Mouse (Mus musculus): ENCODE measurements around the gene Ubald2. TPM values are rescaled to one million over a fixed set of nuclear protein-coding genes. Genes with fewer than 3 reads are reported as not detected.

Gene Ubald2
- polyA plus RNA-seq, 1 experiment from 2014 or later: 50.7 TPM

- Histone ChIP-seq H3K4me1 (replicated peaks) (peaks cover 4% of the 10 kb centered on the region; the same call in 1 of the 2 replicates), H3K27me3 (replicated peaks) (no peaks in the 10 kb centered on the region), H3K4me3 (replicated peaks) (no peak overlapping the region), H3K27ac (peak overlapping the region; percentile 90), H3K9ac (peak overlapping the region; percentile 15; the same call in 1 of the 2 replicates), H3K4me2 (replicated peaks) (peak overlapping the region; percentile 46; the same call in 1 of the 2 replicates), H3K9me3 (no peaks in the 10 kb centered on the region), H3K36me3 (no peaks in the 10 kb centered on the region)
- WGBS: 66% methylated on average over 9 of the region's 9 CpGs
- ATAC-seq: no peak
Measured at GRCm38 (mm10) chr11:116429862-116430613, 3.9 kb upstream of the Ubald2 start.

DNA sequence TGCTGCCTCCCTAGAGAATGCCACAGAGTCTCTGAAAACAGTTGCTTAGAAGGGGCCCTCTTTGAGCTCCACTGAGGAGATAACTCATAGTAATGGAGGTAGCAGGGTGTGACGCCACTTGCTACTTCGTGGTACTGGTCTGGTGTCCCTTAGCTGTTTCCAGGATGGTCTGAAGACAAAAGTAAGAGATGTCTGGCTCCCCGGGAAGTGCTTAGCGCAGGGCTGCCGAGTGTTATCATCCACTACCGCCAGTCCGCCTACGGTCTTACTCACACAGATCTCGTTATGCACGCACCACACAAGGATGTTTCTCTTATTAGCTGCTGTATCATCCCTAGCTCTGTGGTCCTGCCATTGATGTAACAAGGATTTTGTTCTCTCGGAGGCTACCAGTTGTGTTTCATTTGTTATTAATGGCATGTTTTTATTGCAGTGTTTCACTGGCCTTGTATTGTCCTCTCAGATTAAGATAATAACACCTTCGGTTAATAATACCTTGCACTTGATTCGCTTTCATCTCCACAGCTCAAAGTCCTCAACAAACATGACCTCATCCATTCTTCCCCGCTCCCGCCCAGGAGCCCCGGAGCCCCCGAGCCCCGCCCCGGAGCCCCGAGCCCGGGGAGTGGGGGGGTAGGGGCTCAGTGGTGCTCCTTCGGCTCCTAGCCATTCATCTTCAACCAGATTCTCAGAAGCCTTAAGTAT is 3.0 kb upstream of the Ubald2 start:
- H3K27me3 ChIP-seq (replicated peaks): no peaks in the 10 kb centered on the region
- no peaks in the 10 kb centered on the region for H3K9me3 ChIP-seq
- H3K9ac ChIP-seq: no peak overlapping the region
- H3K4me2 ChIP-seq (replicated peaks): peak overlapping the region; percentile 46
- peaks cover 8% of the 10 kb centered on the region for H3K4me1 ChIP-seq (replicated peaks)
- 27% methylated on average over 22 of the region's 22 CpGs for WGBS
- peak; percentile 9 for ATAC-seq
- 0 out of 2 replicates have a peak, but pooled peaks cover 2% of the 10 kb centered on the region for H3K36me3 ChIP-seq
- H3K27ac ChIP-seq: peak overlapping the region; percentile 90
- no peak overlapping the region for H3K4me3 ChIP-seq (replicated peaks)

- H3K9ac ChIP-seq: no peak overlapping the region
- H3K27me3 ChIP-seq (replicated peaks): no peaks in the 10 kb centered on the region
- peak overlapping the region; percentile 46 for H3K4me2 ChIP-seq (replicated peaks)
- H3K4me1 ChIP-seq (replicated peaks): peaks cover 14% of the 10 kb centered on the region
- H3K27ac ChIP-seq: peak overlapping the region; percentile 90
- no peaks in the 10 kb centered on the region for H3K9me3 ChIP-seq
- peak; percentile 48 for ATAC-seq
- 43% methylated on average over 11 of the region's 11 CpGs for WGBS
- peak overlapping the region; percentile 2; the same call in 1 of the 2 replicates for H3K4me3 ChIP-seq (replicated peaks)
- H3K36me3 ChIP-seq: 0 out of 2 replicates have a peak, but pooled peaks cover 5% of the 10 kb centered on the region
Measured at GRCm38 (mm10) chr11:116431428-116432077, 2.3 kb upstream of the Ubald2 start.

DNA sequence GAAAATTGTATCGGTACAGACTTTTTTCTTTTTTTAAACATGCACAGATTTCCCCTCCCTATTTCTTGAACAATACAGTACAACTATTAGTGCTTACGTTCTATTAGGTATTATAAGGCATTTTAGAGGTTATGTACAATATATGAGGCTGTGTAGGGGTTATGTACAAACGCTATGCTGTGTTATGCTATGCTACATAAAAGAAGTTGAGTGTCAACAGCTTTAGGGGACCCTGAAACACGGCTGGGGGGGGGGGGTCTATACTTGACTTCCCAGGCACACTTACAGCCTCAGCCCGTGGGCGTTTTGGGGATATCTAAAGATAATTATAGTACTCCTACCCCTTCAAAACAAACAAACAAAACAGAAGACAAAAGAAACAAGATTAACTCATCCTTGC is 1.8 kb upstream of the Ubald2 start:
- whole genome bisulfite sequencing: 54% methylated on average over 6 of the region's 6 CpGs
- Histone ChIP-seq H3K9me3 (no peaks in the 10 kb centered on the region), H3K4me3 (replicated peaks) (no peak overlapping the region), H3K4me2 (replicated peaks) (peak overlapping the region; percentile 46), H3K4me1 (replicated peaks) (peaks cover 20% of the 10 kb centered on the region), H3K9ac (no peak overlapping the region), H3K36me3 (peaks cover 10% of the 10 kb centered on the region), H3K27me3 (replicated peaks) (no peaks in the 10 kb centered on the region), H3K27ac (peak overlapping the region; percentile 90)
- ATAC-seq: no peak

DNA sequence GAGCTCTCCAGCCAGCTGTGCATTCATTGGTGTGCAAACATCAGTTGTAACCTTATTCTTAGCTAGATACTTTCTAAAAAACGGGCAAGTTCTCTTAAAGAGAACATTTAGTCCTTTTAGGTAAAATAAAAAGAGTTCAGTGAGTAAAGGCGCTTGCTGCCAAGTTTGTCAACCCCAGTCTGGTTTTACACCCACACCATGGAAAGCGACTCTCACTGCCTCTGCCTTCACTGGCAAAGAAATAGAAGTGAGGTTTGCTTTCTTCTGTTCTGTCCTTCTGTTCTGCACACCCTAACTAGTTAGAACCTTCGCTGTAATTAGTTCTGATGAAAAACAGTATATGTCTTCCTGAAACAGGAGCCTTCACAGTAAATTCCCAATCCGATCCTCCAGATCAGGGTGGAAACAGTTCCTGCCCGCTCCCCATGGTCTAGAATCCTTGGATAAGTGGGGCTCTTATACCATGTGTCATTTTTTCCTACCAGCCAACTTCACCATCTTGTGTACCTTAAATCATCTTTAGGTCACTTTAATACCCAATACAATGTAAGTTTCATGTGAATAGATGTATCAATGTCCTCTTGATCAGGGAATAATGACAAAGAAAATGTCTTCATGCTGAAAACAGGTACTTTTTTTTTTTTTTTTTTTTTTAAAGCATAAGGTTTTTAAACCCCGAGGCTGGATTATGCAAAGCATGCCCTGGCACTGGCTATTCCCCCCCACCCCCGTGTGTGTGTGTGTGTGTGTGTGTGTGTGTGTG is 1.1 kb upstream of the Ubald2 start:
- H3K4me1 ChIP-seq (replicated peaks): peaks cover 24% of the 10 kb centered on the region
- H3K4me3 ChIP-seq (replicated peaks): no peak overlapping the region
- no peaks in the 10 kb centered on the region for H3K27me3 ChIP-seq (replicated peaks)
- H3K9ac ChIP-seq: no peak overlapping the region
- peaks cover 16% of the 10 kb centered on the region for H3K36me3 ChIP-seq
- H3K9me3 ChIP-seq: no peaks in the 10 kb centered on the region
- H3K27ac ChIP-seq: peak overlapping the region; percentile 90
- no peak for ATAC-seq
- 66% methylated on average over 8 of the region's 8 CpGs for WGBS
- no peak overlapping the region for H3K4me2 ChIP-seq (replicated peaks)

GRCm38 (mm10) chr11:116434287-116434966 is 533 bp downstream of the Ubald2 start:
- Histone ChIP-seq H3K4me2 (replicated peaks) (peak overlapping the region; percentile 71), H3K9me3 (no peaks in the 10 kb centered on the region), H3K36me3 (peaks cover 20% of the 10 kb centered on the region), H3K27ac (peak overlapping the region; percentile 94), H3K4me3 (replicated peaks) (peak overlapping the region; percentile 73), H3K9ac (peak overlapping the region; percentile 88), H3K27me3 (replicated peaks) (no peaks in the 10 kb centered on the region), H3K4me1 (replicated peaks) (peaks cover 27% of the 10 kb centered on the region)
- 0 out of 2 replicates have a peak, but pooled peaks have one; percentile 1 for ATAC-seq
- under 1% methylated on average over 41 of the region's 67 CpGs for WGBS

DNA sequence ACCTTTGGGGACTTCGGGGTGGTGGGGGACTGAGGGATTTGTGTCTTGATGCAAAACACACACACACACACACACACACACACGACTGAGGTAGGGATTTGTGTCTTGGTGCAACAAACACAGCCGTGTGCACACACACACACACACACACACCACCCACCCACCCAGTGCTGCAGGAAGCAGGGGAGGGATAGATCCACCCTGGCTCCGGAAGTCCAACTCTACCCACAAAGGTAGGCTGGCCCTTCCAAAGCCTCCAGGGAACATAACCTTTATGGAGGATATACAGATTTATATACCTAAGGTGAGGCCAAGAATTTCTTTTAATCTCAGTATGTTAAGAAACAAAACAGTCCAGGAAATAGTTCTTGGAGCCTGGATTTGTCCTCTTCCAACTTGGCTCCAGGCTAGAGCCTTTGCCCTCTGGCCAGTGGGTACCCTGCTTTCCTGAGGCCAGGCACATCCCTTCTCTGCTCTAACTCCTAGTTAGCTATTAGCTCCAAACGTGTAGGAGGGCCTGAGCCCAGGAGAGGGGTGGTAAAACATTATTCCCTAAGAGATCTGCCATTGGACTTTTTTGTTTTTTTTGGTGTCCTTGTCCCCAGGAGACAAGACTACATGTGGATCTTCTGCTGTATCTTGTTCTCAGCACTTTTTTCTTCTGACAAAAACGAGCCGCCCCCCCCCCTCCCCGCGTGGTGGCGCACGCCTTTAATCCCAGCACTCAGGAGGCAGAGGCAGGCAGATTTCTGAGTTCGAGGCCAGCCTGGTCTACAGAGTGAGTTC is 1.3 kb downstream of the Ubald2 start:
- peaks cover 32% of the 10 kb centered on the region for H3K4me1 ChIP-seq (replicated peaks)

DNA sequence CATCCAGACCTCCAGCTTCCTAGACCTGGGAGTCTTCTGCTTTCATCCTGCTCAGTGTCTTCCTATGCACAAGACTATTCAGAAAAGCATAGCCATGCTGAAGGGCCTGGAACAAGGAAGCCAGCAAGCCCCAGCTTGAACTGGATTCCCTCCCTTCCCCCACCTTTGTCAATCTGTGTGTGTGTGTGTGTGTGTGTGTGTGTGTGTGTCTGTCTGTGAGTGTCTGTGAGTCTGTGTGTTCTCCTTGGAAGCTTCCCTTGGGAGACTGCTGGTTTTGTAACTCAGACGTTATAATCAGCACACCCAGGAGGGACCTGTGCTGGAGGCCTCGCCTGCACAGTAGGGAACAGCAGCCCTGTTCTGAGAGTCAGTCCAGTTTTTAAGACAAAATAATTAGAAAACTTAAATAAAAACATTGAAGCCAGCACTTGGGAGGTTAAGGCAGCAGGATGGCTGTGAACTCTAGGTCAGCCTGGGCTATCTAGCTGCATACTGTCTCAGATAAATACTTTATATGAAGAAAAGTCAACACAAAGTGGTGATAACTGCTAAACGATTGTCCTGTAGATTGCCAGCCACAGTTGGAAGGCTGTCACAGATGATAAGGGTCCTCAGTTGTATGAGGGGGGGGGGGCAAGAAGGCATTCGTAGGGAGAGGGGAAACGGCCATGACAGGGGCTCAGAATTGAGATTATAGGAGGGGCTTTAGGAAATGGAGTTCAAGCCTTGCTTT is 2.3 kb downstream of the Ubald2 start:
- Histone ChIP-seq H3K4me2 (replicated peaks) (peak overlapping the region; percentile 71), H3K4me3 (replicated peaks) (peak overlapping the region; percentile 73), H3K4me1 (replicated peaks) (peaks cover 30% of the 10 kb centered on the region), H3K9ac (peak overlapping the region; percentile 36), H3K27me3 (replicated peaks) (no peaks in the 10 kb centered on the region), H3K9me3 (no peaks in the 10 kb centered on the region), H3K36me3 (peaks cover 23% of the 10 kb centered on the region), H3K27ac (peak overlapping the region; percentile 70)
- WGBS: 47% methylated on average over 5 of the region's 5 CpGs
- ATAC-seq: no peak

More for the DNA sequence above, 1.3 kb downstream of the Ubald2 start:
- Histone ChIP-seq H3K9ac (peak overlapping the region; percentile 88), H3K9me3 (no peaks in the 10 kb centered on the region), H3K4me3 (replicated peaks) (peak overlapping the region; percentile 73), H3K36me3 (peaks cover 23% of the 10 kb centered on the region), H3K4me2 (replicated peaks) (peak overlapping the region; percentile 71), H3K27ac (peak overlapping the region; percentile 94), H3K27me3 (replicated peaks) (no peaks in the 10 kb centered on the region)
- WGBS: 43% methylated on average over 12 of the region's 12 CpGs
- ATAC-seq: no peak

DNA sequence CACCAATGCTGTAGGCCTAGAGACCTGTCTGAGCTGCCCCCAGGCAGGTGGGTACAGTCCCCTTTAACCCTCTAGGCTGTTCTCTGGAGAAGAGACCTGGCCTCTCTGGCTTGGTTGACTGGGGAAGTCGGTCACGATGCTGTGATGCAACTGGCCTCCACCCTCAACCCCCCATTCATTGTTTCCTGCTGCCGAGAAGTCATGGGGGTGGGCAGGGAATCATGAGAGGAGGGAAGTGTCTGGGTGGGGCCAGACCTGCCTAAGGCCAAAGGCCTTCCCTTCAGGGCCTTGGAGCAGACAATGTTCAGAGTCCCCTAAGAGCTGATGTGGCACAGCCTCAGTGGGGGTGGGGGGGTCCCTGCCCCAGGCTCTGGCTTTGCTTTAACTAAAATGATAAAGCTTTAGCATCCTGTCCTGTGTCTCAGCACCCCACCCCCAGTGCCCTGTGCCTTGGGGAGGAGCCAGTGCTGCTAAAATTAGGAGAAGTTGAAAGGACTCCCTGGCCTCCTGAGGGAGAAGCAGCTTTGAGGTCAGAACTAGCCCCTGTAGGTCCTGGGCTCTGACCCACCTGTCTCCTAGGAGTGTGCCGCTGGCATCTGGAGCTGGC is 2.9 kb downstream of the Ubald2 start:
- peaks cover 30% of the 10 kb centered on the region for H3K4me1 ChIP-seq (replicated peaks)
- peak overlapping the region; percentile 36; the same call in 1 of the 2 replicates for H3K9ac ChIP-seq
- no peaks in the 10 kb centered on the region for H3K9me3 ChIP-seq
- ATAC-seq: 0 out of 2 replicates have a peak, but pooled peaks have one; percentile 13
- peak overlapping the region; percentile 71 for H3K4me2 ChIP-seq (replicated peaks)
- WGBS: 45% methylated on average over 4 of the region's 4 CpGs
- no peaks in the 10 kb centered on the region for H3K27me3 ChIP-seq (replicated peaks)
- peaks cover 23% of the 10 kb centered on the region for H3K36me3 ChIP-seq
- H3K27ac ChIP-seq: peak overlapping the region; percentile 70
- peak overlapping the region; percentile 73; the same call in 1 of the 2 replicates for H3K4me3 ChIP-seq (replicated peaks)

DNA sequence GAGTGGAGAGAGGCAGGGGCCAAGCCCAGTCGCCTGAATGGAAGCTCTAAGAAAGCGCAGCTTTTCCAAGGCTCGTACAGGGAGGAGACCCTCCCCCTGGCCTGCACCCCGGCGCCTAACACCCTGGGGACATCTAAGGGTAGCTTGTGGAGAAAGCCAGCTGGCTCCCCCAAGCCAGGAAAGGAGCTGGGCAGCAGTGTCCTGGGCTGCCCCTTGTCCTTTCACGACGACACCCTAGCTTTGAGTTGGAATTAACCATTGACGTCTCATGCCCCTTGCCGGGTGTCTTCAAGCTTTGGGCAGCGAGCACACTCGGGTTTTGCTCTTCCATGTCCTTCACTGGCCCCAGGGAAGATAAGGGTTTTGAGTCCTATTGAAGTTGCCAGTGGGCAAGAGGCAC is 3.6 kb downstream of the Ubald2 start:
- Histone ChIP-seq H3K4me1 (replicated peaks) (peaks cover 30% of the 10 kb centered on the region), H3K27me3 (replicated peaks) (no peaks in the 10 kb centered on the region), H3K36me3 (peaks cover 23% of the 10 kb centered on the region), H3K4me2 (replicated peaks) (peak overlapping the region; percentile 71; the same call in 1 of the 2 replicates), H3K27ac (peak overlapping the region; percentile 70; the same call in 1 of the 2 replicates), H3K4me3 (replicated peaks) (no peak overlapping the region), H3K9ac (0 out of 2 replicates have a peak overlapping the region, but pooled peaks have one; percentile 3), H3K9me3 (no peaks in the 10 kb centered on the region)
- ATAC-seq: no peak
- WGBS: 83% methylated on average over 11 of the region's 11 CpGs

Measured in intestine, embryonic 15.5 days (tissue).